Mouse (Mus musculus): ENCODE data around the gene Gm49380.
"Not testable (repeated sequence)": the region's sequence is repeated elsewhere in the genome, so short reads cannot be mapped to it uniquely, and the experiment has no call there.

Gm49380 gene

DNA sequence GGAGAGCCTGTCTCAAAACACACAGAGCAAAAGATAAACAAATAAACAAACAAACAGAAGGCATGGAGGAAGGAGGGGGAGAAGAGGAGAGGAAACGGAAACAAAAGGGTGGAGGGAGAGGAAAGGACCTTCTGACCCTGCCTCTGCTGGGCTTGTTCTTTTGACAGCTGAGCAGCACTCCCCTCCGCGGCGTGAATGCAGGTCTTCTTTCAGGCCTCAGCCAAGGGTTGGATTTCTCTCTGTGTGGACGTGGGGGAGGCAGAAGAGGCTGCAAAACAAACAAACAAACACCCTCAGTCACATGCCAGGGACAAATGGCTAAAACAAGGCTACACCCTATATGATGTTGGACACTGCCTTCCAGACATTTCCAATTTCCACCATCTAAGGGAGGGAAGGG, 11.7 kb upstream of the Gm49380 start:
- DNase-seq (ENCODE audit: low read depth), result no peak

DNA sequence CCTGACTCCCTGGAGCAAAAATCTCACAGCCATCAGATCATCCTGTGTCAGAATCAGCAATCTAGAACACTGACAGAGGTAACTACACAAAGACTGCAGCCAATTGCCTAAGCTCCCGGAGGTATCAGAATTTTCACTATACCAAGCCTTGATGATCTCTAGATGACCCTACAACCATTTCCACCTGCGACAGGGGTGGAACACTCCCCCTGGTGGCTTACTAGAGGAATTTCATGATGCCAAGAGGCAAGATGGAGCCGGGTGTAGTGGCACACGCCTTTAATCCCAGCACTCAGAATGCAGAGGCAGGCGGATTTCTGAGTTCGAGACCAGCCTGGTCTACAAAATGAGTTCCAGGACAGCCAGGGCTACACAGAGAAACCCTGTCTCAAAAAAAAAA, 11.0 kb upstream of the Gm49380 start:
- DNase-seq (ENCODE audit: low read depth), result peak; percentile 64

DNA sequence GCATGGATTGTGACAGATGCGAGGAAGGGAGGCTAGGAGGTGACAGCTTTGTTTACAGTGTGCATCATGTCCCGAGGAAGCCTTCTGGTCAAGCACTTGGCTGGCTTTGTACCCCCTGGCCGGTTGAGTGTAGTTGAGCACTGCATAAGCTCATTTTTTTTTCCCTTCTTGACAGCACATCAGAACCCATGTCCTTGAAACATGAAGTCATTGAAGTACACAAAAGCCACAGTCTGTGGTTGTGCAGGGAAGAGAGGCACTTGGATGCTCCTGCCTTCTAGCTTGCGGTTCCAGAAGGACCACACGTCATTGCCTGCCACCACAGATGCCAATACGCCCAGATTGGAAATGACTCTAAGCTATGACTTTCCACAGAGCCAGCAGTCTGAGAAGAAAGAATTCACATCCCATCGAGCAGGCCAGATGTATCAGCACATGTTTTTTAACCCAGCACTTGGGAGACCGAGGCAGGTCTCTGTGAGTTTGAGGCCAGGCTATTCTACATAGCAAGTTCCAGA, 6.7 kb upstream of the Gm49380 start:
- peak; percentile 35 for DNase-seq (ENCODE audit: low read depth)

DNA sequence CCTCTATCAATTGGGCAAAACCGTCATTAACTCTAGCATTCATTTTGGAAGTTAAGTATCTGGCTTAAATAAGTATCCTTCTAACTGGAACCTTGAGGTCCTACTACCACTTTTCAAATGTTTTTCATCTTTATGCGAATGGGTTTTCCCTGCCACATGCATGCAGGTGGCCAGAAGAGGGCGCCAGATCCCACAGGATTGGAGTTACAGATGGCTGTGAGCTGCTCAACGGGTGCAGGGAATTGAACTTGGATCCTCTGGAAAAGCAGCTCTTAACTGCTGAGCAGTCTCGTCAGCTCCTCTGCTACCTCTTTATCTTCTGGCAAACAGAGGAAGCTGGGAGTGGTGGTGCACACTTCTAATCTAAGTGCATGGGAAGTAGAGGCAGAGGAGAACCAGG, 5.7 kb upstream of the Gm49380 start:
- peak; percentile 66 for DNase-seq (ENCODE audit: low read depth)

DNA sequence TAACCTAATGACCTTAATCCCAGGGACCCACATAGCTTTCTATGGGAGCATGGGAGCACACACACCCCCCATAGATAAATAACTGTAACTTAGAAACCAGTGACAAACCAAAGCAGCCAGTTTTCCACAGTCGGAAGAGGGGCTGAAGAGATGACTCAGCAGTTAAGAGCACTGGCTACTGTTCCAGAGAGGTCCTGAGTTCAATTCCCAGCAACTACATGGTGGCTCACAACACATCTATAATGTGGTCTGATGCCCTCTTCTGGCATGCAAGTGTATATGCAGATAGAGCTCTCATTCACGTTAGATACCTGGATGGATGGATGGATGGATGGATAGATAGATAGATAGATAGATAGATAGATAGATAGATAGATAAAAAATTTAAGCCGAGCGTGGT, 2.9 kb upstream of the Gm49380 start:
- peak; percentile 43 for DNase-seq (ENCODE audit: low read depth)

DNA sequence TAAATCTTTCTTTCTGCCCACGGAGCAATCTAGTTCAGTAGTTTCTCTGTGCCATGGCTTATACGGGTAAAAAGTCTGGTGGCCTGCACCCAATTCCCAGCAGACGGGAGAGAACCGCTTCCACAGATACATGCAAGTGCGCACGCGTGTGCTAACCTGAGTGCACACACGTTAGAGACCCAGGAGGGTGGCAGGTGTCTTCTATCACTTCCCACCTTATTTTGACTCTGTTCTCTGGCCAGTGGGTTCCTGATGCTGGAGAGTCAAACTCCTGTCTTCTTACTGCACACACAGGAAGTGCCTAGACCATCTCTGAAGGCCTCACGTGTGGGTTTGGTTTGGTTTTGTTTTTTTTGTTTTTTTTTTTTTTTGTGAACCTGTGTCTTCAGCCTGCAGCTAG, 2.3 kb upstream of the Gm49380 start:
- no peak for DNase-seq (ENCODE audit: low read depth)

DNA sequence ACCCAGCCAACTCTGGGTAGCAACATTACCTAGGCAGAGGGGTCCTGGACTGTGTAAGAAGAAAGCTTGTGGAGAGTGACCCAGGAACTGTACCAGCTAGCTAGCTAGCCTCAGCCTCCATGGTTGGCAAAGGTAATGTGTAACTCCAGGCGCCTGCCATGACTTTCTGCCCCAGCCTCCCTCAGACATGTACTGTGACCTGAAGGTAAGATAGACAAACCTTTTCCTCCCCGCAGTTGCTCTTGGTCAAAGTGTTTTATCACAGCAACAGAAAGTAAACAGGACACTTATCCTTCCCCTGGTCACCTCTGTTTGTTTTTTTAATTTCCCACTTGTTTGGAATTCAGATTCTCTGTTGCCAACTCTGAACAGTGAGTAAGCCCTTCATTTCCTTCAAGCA, 1.2 kb upstream of the Gm49380 start:
- no peak for DNase-seq (ENCODE audit: low read depth)

DNA sequence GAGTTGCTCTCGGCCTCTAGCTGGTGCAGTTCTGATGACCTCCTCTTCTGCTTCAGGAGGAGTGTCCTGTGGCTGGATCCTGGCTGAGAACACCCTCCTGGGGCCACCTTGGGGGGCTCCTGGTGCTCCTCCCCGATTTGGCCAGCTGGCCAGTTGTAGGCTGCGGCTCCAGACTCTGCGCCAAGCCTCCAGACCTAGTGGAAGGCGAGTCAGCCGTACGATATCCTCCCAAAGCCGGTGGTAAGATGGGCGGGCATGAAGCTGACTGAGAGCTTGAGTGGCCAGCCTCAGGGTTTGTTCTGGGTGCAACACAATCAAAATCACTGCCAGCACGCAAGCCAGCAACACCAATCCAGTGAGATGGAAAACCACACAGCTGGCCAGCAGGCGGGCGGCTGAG, 1.4 kb downstream of the Gm49380 start:
- DNase-seq (ENCODE audit: low read depth), result not testable (repeated sequence)

DNA sequence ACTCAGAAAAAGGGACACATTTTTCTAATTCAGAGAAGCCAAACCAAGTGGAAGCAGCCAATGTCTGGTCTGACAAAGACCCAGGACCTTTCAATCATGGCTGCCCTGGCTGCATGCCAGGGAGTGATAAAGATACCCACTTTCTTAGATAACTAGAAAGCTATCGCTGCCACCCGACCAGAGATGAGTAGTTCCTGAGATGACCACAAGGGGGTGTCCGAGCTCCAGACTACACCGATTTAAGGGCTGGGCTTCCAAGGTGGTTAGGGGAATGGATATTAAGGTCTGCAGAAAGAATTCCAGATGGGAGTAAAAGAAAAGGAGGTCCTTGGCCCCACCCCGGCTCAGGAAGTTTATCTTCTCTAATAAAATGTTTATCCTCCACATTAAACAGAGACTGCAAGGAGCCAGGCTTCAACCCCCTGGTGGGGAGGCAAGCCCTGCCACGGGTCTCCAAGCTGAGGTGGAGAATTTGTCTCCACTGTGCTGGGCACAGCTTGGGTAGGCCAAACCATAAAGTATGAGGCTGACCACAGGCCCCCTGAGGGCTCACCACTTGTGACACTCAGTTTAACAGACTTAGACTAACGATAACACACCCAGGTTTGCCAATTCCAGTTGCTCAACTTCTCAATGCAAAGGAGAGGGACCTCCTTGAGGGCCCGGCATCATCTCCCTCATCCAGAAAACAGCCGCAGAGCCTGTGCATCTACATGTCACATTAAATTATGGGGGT, 3.8 kb downstream of the Gm49380 start:
- peak; percentile 76 for DNase-seq (ENCODE audit: low read depth)

DNA sequence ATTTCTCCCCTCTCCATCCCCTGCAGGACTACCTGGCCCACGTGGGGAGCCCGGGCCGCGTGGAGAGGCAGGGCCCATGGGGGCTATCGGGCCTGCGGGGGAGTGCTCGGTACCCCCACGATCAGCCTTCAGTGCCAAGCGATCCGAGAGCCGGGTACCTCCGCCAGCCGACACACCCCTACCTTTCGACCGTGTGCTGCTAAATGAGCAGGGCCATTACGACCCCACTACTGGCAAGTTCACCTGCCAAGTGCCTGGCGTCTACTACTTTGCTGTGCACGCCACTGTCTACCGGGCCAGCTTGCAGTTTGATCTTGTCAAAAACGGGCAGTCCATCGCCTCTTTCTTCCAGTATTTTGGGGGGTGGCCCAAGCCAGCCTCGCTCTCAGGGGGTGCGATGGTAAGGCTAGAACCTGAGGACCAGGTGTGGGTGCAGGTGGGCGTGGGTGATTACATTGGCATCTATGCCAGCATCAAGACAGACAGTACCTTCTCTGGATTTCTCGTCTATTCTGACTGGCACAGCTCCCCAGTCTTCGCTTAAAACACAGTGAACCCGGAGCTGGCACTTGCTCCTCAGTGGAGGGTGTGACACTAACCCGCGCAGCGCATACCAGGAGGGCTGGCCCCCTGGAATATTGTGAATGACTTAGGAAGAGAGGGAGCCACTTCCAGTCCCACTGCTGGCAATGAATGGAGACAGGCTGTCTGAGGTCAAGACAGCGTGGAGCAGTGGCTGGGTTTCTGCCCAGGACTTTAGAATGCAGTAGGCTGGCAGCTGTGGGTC, 4.8 kb downstream of the Gm49380 start:
- DNase-seq (ENCODE audit: low read depth), result no peak

DNA sequence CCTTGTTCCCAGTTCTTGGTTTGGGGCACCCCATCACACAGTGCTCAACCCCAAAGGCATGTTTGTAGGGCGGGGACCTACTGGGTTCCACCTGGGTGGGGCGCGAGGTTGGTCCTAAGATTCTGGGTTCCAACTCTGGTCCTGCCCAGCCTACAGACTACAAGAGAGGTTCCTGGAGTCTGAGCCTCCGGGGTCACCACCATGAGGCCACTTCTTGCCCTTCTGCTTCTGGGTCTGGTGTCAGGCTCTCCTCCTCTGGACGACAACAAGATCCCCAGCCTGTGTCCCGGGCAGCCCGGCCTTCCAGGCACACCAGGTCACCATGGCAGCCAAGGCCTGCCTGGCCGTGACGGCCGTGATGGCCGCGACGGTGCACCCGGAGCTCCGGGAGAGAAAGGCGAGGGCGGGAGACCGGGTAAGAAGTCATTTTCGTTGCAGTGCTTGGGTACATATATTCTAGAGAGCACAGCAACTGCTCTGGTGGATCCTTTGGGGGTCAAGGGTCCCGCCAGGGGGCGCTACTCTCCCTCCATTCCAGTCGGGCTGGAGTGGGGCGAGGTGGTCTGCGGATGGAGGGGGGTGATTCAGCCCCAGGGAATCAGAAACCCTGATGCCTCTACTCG, 5.6 kb downstream of the Gm49380 start:
- no peak for DNase-seq (ENCODE audit: low read depth)

DNA sequence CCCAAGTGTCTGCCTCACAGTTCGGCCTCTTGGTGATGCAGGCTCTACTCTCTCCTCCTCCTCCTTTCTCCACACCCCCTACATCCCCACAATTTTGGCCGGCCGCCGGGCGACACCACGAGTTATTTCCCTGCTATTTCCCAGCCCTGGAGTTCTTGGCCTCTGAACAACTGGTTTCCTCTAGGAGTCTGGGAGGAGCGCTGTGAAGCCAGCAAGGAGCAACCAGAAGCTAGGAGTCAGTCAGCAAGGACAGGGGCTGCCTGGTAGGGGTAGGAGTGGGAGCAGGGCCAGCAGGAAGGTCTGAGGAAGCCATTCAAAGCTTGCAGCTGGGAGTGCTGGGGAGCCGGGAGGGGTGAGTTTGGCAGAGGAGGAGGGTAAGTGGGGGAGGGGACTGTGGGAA, 6.2 kb downstream of the Gm49380 start, which contains the start of gene C1qtnf5:
Gene C1qtnf5, plus strand, starts transcription at position 136 of the 400 bp plus-strand sequence.
- no peak for DNase-seq (ENCODE audit: low read depth)

DNA sequence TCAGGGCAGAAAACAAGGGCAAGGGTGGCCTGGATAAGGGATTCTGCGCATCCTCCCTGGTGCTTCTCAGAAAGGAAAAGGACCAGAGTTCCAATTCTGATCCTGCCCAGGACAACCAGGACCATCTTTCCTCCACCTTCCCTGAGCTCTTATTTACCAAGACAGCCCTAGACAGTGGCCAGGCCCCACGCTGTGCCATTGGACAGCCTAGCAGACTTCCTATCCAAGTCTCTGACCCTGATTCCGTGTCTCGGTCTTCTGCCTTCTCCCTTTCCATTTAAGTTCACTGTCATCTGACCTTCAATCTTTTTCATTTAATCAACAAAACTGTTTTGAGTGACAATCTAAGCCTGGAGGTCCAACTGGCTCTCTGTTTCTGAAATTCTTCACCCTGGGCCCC, 6.7 kb downstream of the Gm49380 start:
- DNase-seq (ENCODE audit: low read depth), result no peak

DNA sequence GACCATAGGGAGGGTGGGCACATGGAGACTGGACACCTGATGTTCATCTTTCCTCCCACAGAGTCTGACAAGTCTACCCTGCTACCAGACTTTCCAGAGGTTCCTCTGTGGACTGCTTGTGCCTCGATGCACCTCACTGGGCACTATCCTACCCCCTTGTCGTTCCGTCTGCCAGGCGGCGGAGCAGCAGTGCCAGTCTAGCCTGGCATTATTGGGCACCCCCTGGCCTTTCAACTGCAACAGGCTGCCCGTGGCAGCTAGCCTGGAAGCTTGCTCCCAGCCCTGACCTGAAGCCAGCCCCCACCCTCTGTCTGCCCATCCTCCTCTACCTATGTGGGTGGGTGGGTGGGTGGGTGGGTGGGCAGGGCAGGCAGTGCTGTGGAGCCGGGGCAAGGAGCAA, 7.1 kb downstream of the Gm49380 start:
- no peak for DNase-seq (ENCODE audit: low read depth)

DNA sequence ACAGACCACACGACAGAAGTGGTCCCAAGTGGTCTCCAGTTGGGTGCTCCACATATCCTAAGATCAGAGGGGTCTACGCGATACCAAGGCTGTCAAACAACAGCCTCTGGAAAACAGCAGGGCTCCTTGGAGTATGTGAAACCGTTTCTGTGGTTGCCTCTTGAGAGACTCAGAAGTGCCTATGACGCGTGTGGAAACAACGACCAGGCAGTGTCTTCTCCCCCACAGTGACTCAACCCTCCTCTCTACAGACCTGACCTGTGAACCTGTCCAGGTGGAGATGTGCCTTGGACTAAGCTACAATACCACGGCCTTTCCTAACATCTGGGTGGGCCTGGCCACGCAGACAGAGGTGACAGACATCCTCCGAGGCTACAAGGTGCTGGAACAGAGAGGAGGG, 7.5 kb downstream of the Gm49380 start:
- no peak for DNase-seq (ENCODE audit: low read depth)

DNA sequence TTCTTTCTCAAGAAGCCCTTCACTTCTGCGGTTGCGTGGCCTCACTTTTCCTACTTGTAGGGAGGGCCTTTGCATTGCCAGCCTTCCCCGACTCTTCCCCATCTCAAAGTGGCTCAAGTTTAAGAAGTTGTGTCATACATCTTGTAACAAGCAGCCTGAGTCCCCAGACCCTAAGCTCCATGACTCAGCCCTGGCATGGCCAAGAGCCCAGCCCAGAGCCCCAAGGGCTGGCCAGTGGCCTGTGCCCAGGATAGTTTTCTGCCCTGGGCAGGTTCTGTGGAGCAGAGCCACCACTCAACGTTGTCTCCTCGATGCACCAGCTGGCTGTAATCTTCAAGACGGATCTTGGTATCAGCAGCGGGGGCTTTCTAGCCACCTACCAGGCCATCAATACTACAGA, 8.4 kb downstream of the Gm49380 start:
- DNase-seq (ENCODE audit: low read depth), result no peak

DNA sequence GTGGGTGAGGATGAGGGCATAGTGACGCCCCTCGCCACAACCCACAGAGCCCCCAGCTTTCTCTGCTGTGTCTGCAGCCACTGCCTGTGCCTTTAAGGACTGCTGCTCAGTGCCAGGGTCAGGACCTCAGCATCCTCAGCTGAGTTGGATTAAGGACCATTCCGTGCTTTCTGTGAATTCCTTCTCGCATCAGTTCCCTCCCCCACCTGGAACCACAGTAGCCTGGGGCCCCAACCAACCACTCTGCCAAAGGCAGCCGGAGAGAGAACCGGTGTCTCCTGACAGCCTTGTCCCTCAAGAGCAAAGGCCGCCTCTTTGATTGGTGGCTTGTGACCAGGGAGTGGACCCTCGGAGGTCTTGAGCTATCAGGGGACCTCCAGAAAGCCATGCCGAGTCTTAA, 11.8 kb downstream of the Gm49380 start, which contains the start of gene Mfrp:
Gene Mfrp, plus strand, starts transcription at position 240 of the 400 bp plus-strand sequence.
- no peak for DNase-seq (ENCODE audit: low read depth)

DNA sequence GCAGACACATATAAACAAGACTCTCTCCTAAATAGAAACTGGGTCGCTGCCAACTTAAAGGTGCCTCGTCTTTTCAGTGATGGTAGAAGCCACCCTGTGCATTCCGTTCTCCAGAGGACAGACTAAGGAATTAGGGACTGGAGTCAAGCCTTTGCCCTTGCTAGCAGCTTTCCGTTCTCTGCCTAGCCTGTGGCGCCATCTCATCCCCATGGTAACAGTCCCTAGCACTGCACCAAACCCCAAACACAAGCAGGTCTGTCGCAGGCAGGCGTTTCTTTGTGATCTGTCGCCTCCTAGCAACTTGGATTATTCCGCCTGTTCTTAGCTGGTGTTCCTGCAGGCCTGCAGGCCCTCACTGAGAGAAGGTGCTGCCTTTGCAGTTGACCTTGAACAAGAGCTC, 16.8 kb downstream of the Gm49380 start:
- DNase-seq (ENCODE audit: low read depth), result no peak

DNA sequence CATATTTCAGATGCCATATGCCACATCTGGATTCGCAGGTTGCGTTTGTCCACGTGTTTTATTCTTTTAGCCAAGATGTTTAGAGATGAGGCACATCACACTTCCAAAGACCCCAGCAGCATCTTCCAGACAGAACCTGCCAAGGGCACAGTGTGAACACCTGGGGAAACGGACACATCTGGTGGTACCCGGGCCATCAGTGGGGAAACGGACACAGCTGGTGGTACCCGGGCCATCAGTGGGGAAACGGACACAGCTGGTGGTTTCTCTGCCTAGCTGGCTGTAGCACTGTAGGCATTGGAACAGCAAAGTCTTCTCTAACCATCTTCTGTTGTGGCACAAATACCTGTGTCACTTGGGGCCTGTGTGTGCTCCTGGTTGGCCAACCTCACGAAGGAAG, 17.5 kb downstream of the Gm49380 start:
- no peak for DNase-seq (ENCODE audit: low read depth)

DNA sequence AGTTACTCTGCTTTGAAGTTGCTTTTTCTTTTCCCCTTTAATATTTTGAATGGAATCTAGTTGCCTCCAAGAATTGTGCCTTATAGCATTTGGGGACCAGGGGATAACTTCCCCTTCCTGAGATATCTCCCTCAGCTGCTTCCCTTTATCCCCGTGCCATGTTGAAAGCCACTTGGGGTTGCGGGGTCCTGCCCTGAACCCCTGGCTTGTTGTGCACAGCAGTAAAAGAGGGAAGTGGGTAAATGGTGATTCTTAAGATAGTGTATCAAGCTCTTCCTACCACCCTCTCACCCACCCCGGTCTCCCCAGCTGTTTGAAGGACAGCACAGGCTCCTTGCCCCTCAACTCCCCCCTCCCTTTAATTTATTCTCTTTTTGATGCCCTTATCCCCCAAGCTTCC, 18.6 kb downstream of the Gm49380 start:
- DNase-seq (ENCODE audit: low read depth), result no peak

DNA sequence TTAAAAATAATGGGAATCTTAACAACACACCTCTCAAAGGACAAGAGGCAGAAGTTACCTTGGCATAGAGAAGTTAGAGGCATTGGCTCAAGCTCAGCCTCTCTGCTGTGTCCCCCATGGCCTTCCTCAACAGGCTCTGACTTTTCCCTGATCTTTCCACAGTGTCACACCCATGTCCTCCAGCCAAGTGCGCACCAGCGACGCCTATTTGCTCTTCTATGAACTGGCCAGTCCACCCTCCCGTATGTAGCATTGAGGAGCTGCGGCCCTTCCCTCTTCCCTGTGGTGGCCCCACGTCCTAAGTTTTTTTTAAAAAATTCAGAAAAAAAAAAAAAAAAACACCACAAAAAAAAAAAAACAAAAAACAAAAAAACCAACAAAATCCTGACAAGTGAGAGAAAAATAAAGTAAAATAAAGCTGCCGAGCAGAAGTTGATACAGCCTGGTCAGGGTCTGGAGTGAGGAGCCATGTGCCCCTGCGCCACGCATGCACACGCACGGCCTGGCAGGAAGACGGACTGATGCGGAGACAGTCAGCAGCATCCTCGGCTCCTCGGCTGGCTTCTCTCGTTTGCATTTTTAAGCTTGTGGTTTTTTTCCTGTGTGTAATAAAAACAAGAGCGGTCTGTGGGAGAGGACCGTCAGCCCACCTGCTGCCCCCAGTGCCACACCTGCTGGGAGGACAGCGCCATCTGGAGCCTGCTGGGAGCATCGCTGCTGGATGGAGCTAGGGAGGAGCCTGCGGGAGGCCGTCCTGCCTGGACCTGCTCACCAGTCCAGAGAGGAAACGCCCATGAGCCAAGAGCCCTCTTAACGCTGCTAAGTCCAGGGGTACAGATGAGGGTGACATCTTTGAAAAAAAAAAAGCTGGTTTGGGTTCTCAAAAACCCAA, 19.4 kb downstream of the Gm49380 start:
- peak; percentile 54 for DNase-seq (ENCODE audit: low read depth)
